Mouse (Mus musculus): ENCODE results near the gene Gzmk. TPM values are rescaled to one million over a fixed set of nuclear protein-coding genes. Genes with fewer than 3 reads are reported as not detected.
"Not testable (repeated sequence)": the region's sequence is repeated elsewhere in the genome, so short reads cannot be mapped to it uniquely, and the experiment has no call there.

Gene Gzmk
- polyA plus RNA-seq, 1 experiment from 2014 or later: 0.25 TPM

- no peak overlapping the region for H3K27ac ChIP-seq (ENCODE audit: low read length)
- H3K36me3 ChIP-seq (ENCODE audit: control insufficient read depth, insufficient read depth, low read length): no peaks in the 10 kb centered on the region
- no peaks in the 10 kb centered on the region for H3K27me3 ChIP-seq (ENCODE audit: control insufficient read depth, insufficient read depth, low read length)
- 45% methylated on average over 5 of the region's 5 CpGs for WGBS
- H3K4me1 ChIP-seq (ENCODE audit: control insufficient read depth, insufficient read depth, low read length): no peaks in the 10 kb centered on the region
- H3K9me3 ChIP-seq (ENCODE audit: control insufficient read depth, low read depth, low read length): no peaks in the 10 kb centered on the region
- no peak overlapping the region for H3K9ac ChIP-seq (replicated peaks; ENCODE audit: low read depth, low read length)
- H3K4me3 ChIP-seq (ENCODE audit: low read depth, low read length): no peak overlapping the region
- no peak overlapping the region for H3K4me2 ChIP-seq (replicated peaks; ENCODE audit: low read depth, low read length)
- ATAC-seq (ENCODE audit: insufficient number of reproducible peaks, insufficient read depth, low FRiP score, low read depth): no peak
Measured at GRCm38 (mm10) chr13:113257190-113257589, 31.5 kb upstream of the Gzmk start.

DNA sequence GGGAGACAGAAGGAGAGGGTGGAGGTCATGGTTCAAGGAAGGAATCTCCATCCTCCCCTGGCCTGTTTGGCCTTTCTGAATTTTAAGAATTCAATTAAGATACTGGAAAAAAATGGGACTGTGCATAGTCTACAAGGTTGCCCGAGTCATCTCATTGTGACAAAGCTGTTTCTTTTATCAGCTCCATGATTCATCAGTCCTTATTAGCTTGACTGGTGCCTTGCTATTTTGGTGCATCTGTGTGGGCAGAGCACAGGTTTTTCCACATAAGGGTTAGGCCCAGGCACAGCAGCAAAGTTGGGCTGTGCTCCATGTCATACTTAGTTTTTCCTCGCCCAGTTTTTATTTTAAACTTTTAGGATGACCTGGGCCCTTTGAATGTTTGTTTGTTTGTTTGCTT is 31.1 kb upstream of the Gzmk start:
- WGBS: 83% methylated on average over 2 of the region's 2 CpGs
- Histone ChIP-seq H3K27me3 (ENCODE audit: control insufficient read depth, insufficient read depth, low read length) (no peaks in the 10 kb centered on the region), H3K27ac (ENCODE audit: low read length) (no peak overlapping the region), H3K4me3 (ENCODE audit: low read depth, low read length) (no peak overlapping the region), H3K4me2 (replicated peaks; ENCODE audit: low read depth, low read length) (no peak overlapping the region), H3K36me3 (ENCODE audit: control insufficient read depth, insufficient read depth, low read length) (no peaks in the 10 kb centered on the region), H3K4me1 (ENCODE audit: control insufficient read depth, insufficient read depth, low read length) (no peaks in the 10 kb centered on the region), H3K9ac (replicated peaks; ENCODE audit: low read depth, low read length) (no peak overlapping the region), H3K9me3 (ENCODE audit: control insufficient read depth, low read depth, low read length) (no peaks in the 10 kb centered on the region)
- no peak for ATAC-seq (ENCODE audit: insufficient number of reproducible peaks, insufficient read depth, low FRiP score, low read depth)

DNA sequence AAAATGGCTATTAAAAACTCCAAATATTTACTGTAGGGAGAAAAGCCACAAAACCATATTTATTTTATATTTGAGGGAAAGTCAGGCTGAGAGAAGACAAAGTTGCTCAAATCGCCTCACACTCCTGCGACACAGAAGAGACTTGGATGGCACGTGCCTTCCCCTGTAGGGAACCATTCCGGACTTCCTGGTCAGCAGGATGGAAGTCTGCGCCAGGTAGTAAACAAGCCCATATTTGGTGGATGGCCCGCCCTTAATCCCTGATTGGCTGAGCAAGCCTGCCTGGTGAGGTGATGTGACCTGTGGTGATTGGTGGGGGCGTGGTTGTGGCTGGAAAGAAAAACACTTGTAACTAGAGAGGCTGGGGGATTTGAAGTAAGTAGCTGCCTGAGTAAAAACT is 26.9 kb upstream of the Gzmk start:
- not testable (repeated sequence) for H3K27ac ChIP-seq (ENCODE audit: low read length); ATAC-seq (ENCODE audit: insufficient number of reproducible peaks, insufficient read depth, low FRiP score, low read depth); H3K4me2 ChIP-seq (replicated peaks; ENCODE audit: low read depth, low read length); H3K4me3 ChIP-seq (ENCODE audit: low read depth, low read length); H3K4me1 ChIP-seq (ENCODE audit: control insufficient read depth, insufficient read depth, low read length); H3K9ac ChIP-seq (replicated peaks; ENCODE audit: low read depth, low read length); H3K9me3 ChIP-seq (ENCODE audit: control insufficient read depth, low read depth, low read length); H3K27me3 ChIP-seq (ENCODE audit: control insufficient read depth, insufficient read depth, low read length); H3K36me3 ChIP-seq (ENCODE audit: control insufficient read depth, insufficient read depth, low read length)
- 63% methylated on average over 7 of the region's 7 CpGs for WGBS

GRCm38 (mm10) chr13:113245025-113245424 is 19.3 kb upstream of the Gzmk start:
- no peak overlapping the region for H3K4me3 ChIP-seq (ENCODE audit: low read depth, low read length)

GRCm38 (mm10) chr13:113242129-113242528 is 16.4 kb upstream of the Gzmk start:
- Histone ChIP-seq H3K4me2 (replicated peaks; ENCODE audit: low read depth, low read length) (no peak overlapping the region), H3K27me3 (ENCODE audit: control insufficient read depth, insufficient read depth, low read length) (no peaks in the 10 kb centered on the region), H3K4me3 (ENCODE audit: low read depth, low read length) (no peak overlapping the region), H3K9me3 (ENCODE audit: control insufficient read depth, low read depth, low read length) (no peaks in the 10 kb centered on the region), H3K4me1 (ENCODE audit: control insufficient read depth, insufficient read depth, low read length) (no peaks in the 10 kb centered on the region), H3K27ac (ENCODE audit: low read length) (no peak overlapping the region), H3K36me3 (ENCODE audit: control insufficient read depth, insufficient read depth, low read length) (no peaks in the 10 kb centered on the region), H3K9ac (replicated peaks; ENCODE audit: low read depth, low read length) (no peak overlapping the region)
- WGBS: 58% methylated on average over 6 of the region's 6 CpGs
- no peak for ATAC-seq (ENCODE audit: insufficient number of reproducible peaks, insufficient read depth, low FRiP score, low read depth)

More at GRCm38 (mm10) chr13:113245025-113245424, 19.3 kb upstream of the Gzmk start:
- Histone ChIP-seq H3K36me3 (ENCODE audit: control insufficient read depth, insufficient read depth, low read length) (no peaks in the 10 kb centered on the region), H3K9ac (replicated peaks; ENCODE audit: low read depth, low read length) (no peak overlapping the region), H3K4me2 (replicated peaks; ENCODE audit: low read depth, low read length) (no peak overlapping the region), H3K27me3 (ENCODE audit: control insufficient read depth, insufficient read depth, low read length) (no peaks in the 10 kb centered on the region), H3K9me3 (ENCODE audit: control insufficient read depth, low read depth, low read length) (no peaks in the 10 kb centered on the region), H3K4me1 (ENCODE audit: control insufficient read depth, insufficient read depth, low read length) (no peaks in the 10 kb centered on the region), H3K27ac (ENCODE audit: low read length) (no peak overlapping the region)
- 73% methylated on average over 8 of the region's 8 CpGs for whole genome bisulfite sequencing
- no peak for ATAC-seq (ENCODE audit: insufficient number of reproducible peaks, insufficient read depth, low FRiP score, low read depth)

DNA sequence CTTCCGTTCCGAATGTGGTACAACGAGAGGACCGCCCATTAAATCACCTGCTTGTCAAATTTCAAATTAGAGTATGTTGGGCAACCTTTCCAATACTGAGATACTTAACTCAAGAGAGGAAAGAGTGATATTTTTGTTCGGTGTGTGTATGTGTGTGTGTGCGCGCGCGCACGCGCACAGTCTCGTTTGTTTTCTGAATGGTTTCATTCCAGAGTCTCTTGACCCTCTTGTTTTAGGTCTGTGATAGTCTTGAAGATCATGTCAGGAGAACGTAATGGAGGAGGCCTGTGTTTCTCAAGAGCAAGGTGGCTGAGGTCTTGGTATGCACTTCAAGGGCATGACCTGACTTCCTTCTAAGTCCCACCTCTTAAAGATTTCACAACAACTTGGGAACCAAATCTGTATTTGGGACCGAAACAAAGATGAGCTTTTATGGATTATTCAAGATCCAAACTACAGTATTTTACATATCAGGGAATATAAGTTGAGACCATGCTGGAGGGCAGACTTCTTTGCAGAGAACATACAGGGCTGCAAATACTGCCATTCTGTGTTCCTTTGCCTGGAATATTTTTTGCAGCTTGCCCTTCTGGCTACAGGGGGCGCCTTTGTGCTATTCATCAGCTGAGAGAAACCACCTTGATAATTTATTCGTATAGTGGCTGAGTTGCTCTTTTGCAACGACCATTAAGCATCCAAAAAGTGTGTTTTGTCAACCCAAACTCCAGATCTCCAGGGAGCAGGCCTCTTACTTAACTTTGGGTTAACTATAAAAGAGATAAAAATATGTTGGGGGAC is 2.2 kb upstream of the Gzmk start:
- H3K9me3 ChIP-seq (ENCODE audit: control insufficient read depth, low read depth, low read length): no peaks in the 10 kb centered on the region
- H3K9ac ChIP-seq (replicated peaks; ENCODE audit: low read depth, low read length): no peak overlapping the region
- 82% methylated on average over 17 of the region's 17 CpGs for WGBS
- no peak overlapping the region for H3K4me2 ChIP-seq (replicated peaks; ENCODE audit: low read depth, low read length)
- no peaks in the 10 kb centered on the region for H3K4me1 ChIP-seq (ENCODE audit: control insufficient read depth, insufficient read depth, low read length)
- no peak overlapping the region for H3K4me3 ChIP-seq (ENCODE audit: low read depth, low read length)
- no peak overlapping the region for H3K27ac ChIP-seq (ENCODE audit: low read length)
- ATAC-seq (ENCODE audit: insufficient number of reproducible peaks, insufficient read depth, low FRiP score, low read depth): no peak
- no peaks in the 10 kb centered on the region for H3K27me3 ChIP-seq (ENCODE audit: control insufficient read depth, insufficient read depth, low read length)
- H3K36me3 ChIP-seq (ENCODE audit: control insufficient read depth, insufficient read depth, low read length): no peaks in the 10 kb centered on the region

- H3K27ac ChIP-seq (ENCODE audit: low read length): no peak overlapping the region
- no peak overlapping the region for H3K4me3 ChIP-seq (ENCODE audit: low read depth, low read length)
- no peaks in the 10 kb centered on the region for H3K4me1 ChIP-seq (ENCODE audit: control insufficient read depth, insufficient read depth, low read length)
- no peak overlapping the region for H3K9ac ChIP-seq (replicated peaks; ENCODE audit: low read depth, low read length)
- H3K36me3 ChIP-seq (ENCODE audit: control insufficient read depth, insufficient read depth, low read length): no peaks in the 10 kb centered on the region
- H3K9me3 ChIP-seq (ENCODE audit: control insufficient read depth, low read depth, low read length): no peaks in the 10 kb centered on the region
- H3K4me2 ChIP-seq (replicated peaks; ENCODE audit: low read depth, low read length): no peak overlapping the region
- 56% methylated on average over 4 of the region's 4 CpGs for WGBS
- no peaks in the 10 kb centered on the region for H3K27me3 ChIP-seq (ENCODE audit: control insufficient read depth, insufficient read depth, low read length)
- ATAC-seq (ENCODE audit: insufficient number of reproducible peaks, insufficient read depth, low FRiP score, low read depth): no peak
Measured at GRCm38 (mm10) chr13:113227076-113227475, 1.4 kb upstream of the Gzmk start.

DNA sequence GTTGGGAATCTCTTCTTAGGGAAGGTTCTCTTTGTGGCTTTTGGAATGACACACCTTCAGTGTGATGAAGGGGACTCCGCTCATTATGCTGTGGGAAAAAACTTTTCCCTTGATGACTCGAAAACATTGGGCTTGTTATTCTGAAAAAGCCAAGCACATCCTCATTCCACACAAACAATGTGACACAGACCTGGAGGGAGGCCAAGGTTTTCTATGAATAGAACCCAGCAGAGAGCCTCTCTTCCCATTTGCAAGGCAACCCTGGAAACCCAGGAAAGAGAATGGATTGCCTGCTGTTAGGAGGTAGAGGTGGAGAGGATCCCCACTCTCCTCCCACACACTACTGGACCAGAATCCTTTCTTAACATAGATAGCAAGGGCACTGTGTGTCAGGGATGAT is 1.6 kb downstream of the Gzmk start:
- ATAC-seq (ENCODE audit: insufficient number of reproducible peaks, insufficient read depth, low FRiP score, low read depth): no peak

GRCm38 (mm10) chr13:113221851-113222250 is 3.9 kb downstream of the Gzmk start:
- H3K4me2 ChIP-seq (replicated peaks; ENCODE audit: low read depth, low read length): no peak overlapping the region
- no peaks in the 10 kb centered on the region for H3K4me1 ChIP-seq (ENCODE audit: control insufficient read depth, insufficient read depth, low read length)
- H3K9me3 ChIP-seq (ENCODE audit: control insufficient read depth, low read depth, low read length): no peaks in the 10 kb centered on the region
- no peak overlapping the region for H3K27ac ChIP-seq (ENCODE audit: low read length)
- no peaks in the 10 kb centered on the region for H3K27me3 ChIP-seq (ENCODE audit: control insufficient read depth, insufficient read depth, low read length)
- no peak overlapping the region for H3K9ac ChIP-seq (replicated peaks; ENCODE audit: low read depth, low read length)
- H3K36me3 ChIP-seq (ENCODE audit: control insufficient read depth, insufficient read depth, low read length): no peaks in the 10 kb centered on the region
- 60% methylated on average over 6 of the region's 6 CpGs for WGBS
- ATAC-seq (ENCODE audit: insufficient number of reproducible peaks, insufficient read depth, low FRiP score, low read depth): no peak
- H3K4me3 ChIP-seq (ENCODE audit: low read depth, low read length): no peak overlapping the region

More for the DNA sequence above, 1.6 kb downstream of the Gzmk start:
- Histone ChIP-seq H3K27me3 (ENCODE audit: control insufficient read depth, insufficient read depth, low read length) (no peaks in the 10 kb centered on the region), H3K9ac (replicated peaks; ENCODE audit: low read depth, low read length) (no peak overlapping the region), H3K4me1 (ENCODE audit: control insufficient read depth, insufficient read depth, low read length) (no peaks in the 10 kb centered on the region), H3K4me3 (ENCODE audit: low read depth, low read length) (no peak overlapping the region), H3K27ac (ENCODE audit: low read length) (no peak overlapping the region), H3K4me2 (replicated peaks; ENCODE audit: low read depth, low read length) (peak overlapping the region; percentile 2; the same call in 1 of the 2 replicates), H3K36me3 (ENCODE audit: control insufficient read depth, insufficient read depth, low read length) (no peaks in the 10 kb centered on the region), H3K9me3 (ENCODE audit: control insufficient read depth, low read depth, low read length) (no peaks in the 10 kb centered on the region)
- 16% methylated on average over 2 of the region's 2 CpGs for WGBS
